ENCODE assay signal across 15 mouse cellular contexts in the genomic region with DNA sequence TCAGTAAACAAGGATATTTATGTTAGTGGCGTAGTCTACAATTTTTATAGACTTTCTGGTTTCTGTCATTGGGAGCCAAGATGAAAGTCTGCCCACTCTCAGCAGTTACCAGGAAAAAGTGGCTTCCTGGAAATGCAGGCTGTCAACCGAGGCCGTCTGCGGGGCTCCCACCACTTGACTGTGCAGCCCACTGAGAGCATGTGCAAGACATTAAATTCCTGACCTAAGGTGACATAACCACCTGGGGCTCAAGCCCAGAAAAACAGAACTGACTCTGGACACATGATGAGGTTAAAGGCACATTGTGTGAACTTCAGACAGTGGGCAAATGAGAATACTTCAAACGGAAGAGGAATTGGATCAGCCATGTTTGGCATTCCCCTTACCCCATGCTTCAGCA.
"Had no signal": no experiment of that assay in that cellular context is flagged by ENCODE, and none has a peak within 500 bp of the region (broad histone marks: within the 10 kb centered on the region; RNA-seq: fewer than 3 reads in every experiment).

No protein-coding gene starts in this region.

- ATAC-seq: intestine, embryonic 16.5 days; liver, embryonic 12.5 days had no signal

- H3K36me3 ChIP-seq: kidney, embryonic 15.5 days; limb, embryonic 15.5 days; liver, embryonic 12.5 days; neural tube, embryonic 12.5 days; stomach, embryonic 15.5 days had no signal

- H3K9ac ChIP-seq: kidney, embryonic 15.5 days; limb, embryonic 15.5 days; liver, embryonic 12.5 days; lung, embryonic 14.5 days; neural tube, embryonic 12.5 days; stomach, embryonic 15.5 days had no signal

- H3K4me2 ChIP-seq: kidney, embryonic 15.5 days; limb, embryonic 15.5 days; liver, embryonic 12.5 days; lung, embryonic 14.5 days; neural tube, embryonic 12.5 days; stomach, embryonic 15.5 days had no signal

- H3K27ac ChIP-seq: kidney, embryonic 15.5 days; limb, embryonic 15.5 days; liver, embryonic 12.5 days; neural tube, embryonic 12.5 days; stomach, embryonic 15.5 days had no signal

- H3K4me1 ChIP-seq: liver, embryonic 12.5 days; stomach, embryonic 15.5 days had no signal

- H3K4me3 ChIP-seq: kidney, embryonic 15.5 days; limb, embryonic 15.5 days; liver, embryonic 12.5 days; myocyte; neural tube, embryonic 12.5 days; stomach, embryonic 15.5 days had no signal

- H3K27me3 ChIP-seq: kidney, embryonic 15.5 days; limb, embryonic 15.5 days; liver, embryonic 12.5 days; neural tube, embryonic 12.5 days; stomach, embryonic 15.5 days had no signal

- DNase-seq: kidney, adult 2 months; kidney, postnatal 14 days; lung, embryonic 14.5 days; lung, postnatal 14 days; midbrain, embryonic 14.5 days; retina, postnatal 1 day; right cerebral cortex, postnatal 14 days; thymus, postnatal 36 days had no signal

- H3K9me3 ChIP-seq: kidney, embryonic 15.5 days; limb, embryonic 15.5 days; liver, embryonic 12.5 days; neural tube, embryonic 12.5 days; stomach, embryonic 15.5 days had no signal
